Mouse (Mus musculus) forebrain, embryonic 13.5 days (tissue): ENCODE measurements around the gene Babam2. TPM values are rescaled to one million over a fixed set of nuclear protein-coding genes. Genes with fewer than 3 reads are reported as not detected.

Experiments used
- ATAC-seq: fragments of 200-750 bp; cut with Nextera tagmentation; 2 replicates; pipeline ENCODE4 v1.8.0; 2017
- H3K27ac ChIP-seq: fragments of 300-500 bp; sonication (generic); 2 replicates; pipeline ENCODE4 v1.5.1; 2015; ENCODE audit warnings: inconsistent platforms, mild to moderate bottlenecking, moderate library complexity
- H3K27me3 ChIP-seq: fragments of 300-500 bp; sonication (generic); 2 replicates; pipeline ENCODE4 v1.6.1; 2015; ENCODE audit warnings: mild to moderate bottlenecking, inconsistent platforms
- H3K36me3 ChIP-seq: fragments of 300-500 bp; sonication (generic); 2 replicates; pipeline ENCODE4 v1.6.1; 2015; ENCODE audit warnings: mild to moderate bottlenecking, inconsistent platforms; ENCODE audit not compliant: poor library complexity, severe bottlenecking
- H3K4me1 ChIP-seq: fragments of 300-500 bp; sonication (generic); 2 replicates; pipeline ENCODE4 v1.6.1; 2015; ENCODE audit warnings: inconsistent platforms
- H3K4me2 ChIP-seq: fragments of 300-500 bp; sonication (generic); 2 replicates; pipeline ENCODE4 v1.6.1; 2015; ENCODE audit warnings: inconsistent platforms, mild to moderate bottlenecking, moderate library complexity
- H3K4me3 ChIP-seq: fragments of 300-500 bp; sonication (generic); 2 replicates; pipeline ENCODE4 v1.5.1; 2015; ENCODE audit warnings: mild to moderate bottlenecking, inconsistent platforms
- H3K9ac ChIP-seq: fragments of 300-500 bp; sonication (generic); 2 replicates; pipeline ENCODE4 v1.6.1; 2015; ENCODE audit warnings: mild to moderate bottlenecking, inconsistent platforms
- H3K9me3 ChIP-seq: fragments of 300-500 bp; sonication (generic); replicated peaks from 2 replicates; pipeline ENCODE4 v1.6.1; 2016; ENCODE audit warnings: inconsistent platforms
- WGBS: fragments of 180-500 bp; shearing (Covaris S2); methylation state at CpG from one replicate; pipeline ENCODE4 v1.1.7; 2015; 5-methylcytosine and 5-hydroxymethylcytosine counted together
- polyA plus RNA-seq: library from polyadenylated mRNA; unstranded; fragments of >200 nt; fragmentation: Nextera tagmentation; extraction: Ambion mirVana; gene quantifications from 2 replicates; pipeline ENCODE4 v1.2.1, GENCODE M21; 2015

Babam2 gene
- polyA plus RNA-seq, 1 experiment from 2014 or later, result 54.6 TPM

DNA sequence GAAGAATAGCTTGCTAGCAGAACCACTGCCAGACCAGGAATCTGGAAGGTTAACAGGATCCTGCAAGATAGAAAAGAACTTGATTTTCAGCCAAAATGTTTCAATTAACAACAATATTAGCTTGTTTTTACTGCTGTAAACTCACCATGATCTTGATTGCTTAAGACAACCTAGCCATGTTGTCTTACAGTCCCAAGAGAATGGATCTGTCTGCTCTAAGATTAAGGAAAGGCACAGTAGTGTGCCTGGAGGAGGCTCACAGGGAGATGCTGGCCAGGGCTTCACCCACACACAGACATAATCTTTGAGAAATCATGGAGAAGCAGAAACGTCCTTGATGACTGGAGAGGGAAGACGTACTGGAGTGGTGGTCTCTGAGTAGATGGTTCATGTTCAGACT lies 126.6 kb downstream of the Babam2 start:
- 91% methylated on average over 2 of the region's 2 CpGs for WGBS
- no peak overlapping the region for H3K9ac ChIP-seq
- no peaks in the 10 kb centered on the region for H3K4me1 ChIP-seq
- no peak for ATAC-seq
- H3K27ac ChIP-seq, result no peak overlapping the region
- H3K9me3 ChIP-seq, result no peaks in the 10 kb centered on the region
- H3K4me3 ChIP-seq, result no peak overlapping the region
- H3K36me3 ChIP-seq, result no peaks in the 10 kb centered on the region
- H3K4me2 ChIP-seq, result no peak overlapping the region
- no peaks in the 10 kb centered on the region for H3K27me3 ChIP-seq

DNA sequence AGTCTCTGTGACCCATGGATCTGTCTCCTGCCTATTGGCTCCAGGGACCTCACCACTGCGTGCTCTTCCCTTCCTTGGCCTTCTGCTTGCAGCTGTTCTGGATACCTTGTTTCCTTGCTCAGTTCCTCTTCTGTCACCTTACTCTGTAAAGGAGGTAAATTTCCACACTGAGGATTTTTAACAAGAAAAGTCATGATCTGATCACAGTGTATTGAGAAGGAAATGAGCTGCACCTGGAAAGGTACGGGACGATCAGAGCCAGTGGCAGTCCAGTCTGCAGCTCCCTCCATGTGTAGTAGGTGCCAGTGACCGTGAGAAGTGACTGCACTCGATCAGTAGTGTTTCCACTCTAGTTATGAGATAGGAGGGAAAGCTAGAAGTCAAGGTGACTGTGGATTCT lies 129.8 kb downstream of the Babam2 start:
- ATAC-seq, result no peak
- Histone ChIP-seq H3K4me1 (no peaks in the 10 kb centered on the region), H3K9me3 (no peaks in the 10 kb centered on the region), H3K27ac (no peak overlapping the region), H3K36me3 (no peaks in the 10 kb centered on the region), H3K27me3 (no peaks in the 10 kb centered on the region), H3K4me3 (no peak overlapping the region), H3K9ac (no peak overlapping the region), H3K4me2 (no peak overlapping the region)
- WGBS, result 95% methylated on average over 5 of the region's 5 CpGs

DNA sequence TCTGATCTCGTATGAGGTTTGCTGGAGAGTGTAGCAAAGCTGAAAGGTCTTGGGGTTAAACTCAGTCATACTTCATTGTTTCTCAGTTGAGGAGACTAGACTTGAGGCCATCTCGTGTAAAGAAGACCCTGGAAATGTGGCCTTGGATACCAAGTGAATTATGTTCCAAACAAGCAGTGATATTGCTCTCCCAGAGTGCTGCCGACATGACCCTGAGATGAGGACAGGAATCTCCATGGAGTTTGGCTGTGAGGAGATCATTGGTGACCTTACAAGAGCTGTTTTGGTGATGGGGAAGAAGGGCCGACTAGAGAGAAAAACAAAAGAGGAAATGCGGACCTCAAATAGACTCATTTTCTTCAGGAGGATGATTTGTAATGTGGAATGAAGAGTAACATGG lies 130.4 kb downstream of the Babam2 start:
- 90% methylated on average over 5 of the region's 5 CpGs for WGBS
- Histone ChIP-seq H3K9ac (no peak overlapping the region), H3K4me3 (no peak overlapping the region), H3K36me3 (no peaks in the 10 kb centered on the region), H3K9me3 (no peaks in the 10 kb centered on the region), H3K27me3 (no peaks in the 10 kb centered on the region), H3K27ac (no peak overlapping the region), H3K4me1 (no peaks in the 10 kb centered on the region), H3K4me2 (no peak overlapping the region)
- no peak for ATAC-seq

DNA sequence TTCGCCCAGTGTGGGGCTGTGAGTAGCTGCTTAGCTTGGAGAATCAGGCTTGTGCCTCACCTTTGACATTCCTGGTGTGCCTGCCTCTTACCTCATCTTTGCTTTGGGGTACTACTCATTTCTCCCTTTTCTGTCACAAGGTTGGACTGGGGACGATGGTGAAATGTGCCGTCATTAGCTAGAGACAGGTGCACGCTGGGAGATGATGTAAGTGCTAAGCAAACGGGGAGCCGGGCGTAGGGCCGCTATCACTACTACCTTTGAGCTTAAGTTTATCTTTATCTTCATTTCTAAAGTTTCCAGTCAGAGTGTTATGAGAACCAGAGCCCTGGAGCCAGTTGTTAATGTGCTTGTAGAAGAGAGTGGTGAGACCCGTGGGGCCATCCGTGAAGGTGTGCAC lies 131.3 kb downstream of the Babam2 start:
- Histone ChIP-seq H3K9me3 (no peaks in the 10 kb centered on the region), H3K4me3 (no peak overlapping the region), H3K27ac (no peak overlapping the region), H3K36me3 (no peaks in the 10 kb centered on the region), H3K4me1 (no peaks in the 10 kb centered on the region), H3K27me3 (no peaks in the 10 kb centered on the region), H3K9ac (no peak overlapping the region), H3K4me2 (no peak overlapping the region)
- ATAC-seq, result no peak
- 96% methylated on average over 10 of the region's 10 CpGs for WGBS

DNA sequence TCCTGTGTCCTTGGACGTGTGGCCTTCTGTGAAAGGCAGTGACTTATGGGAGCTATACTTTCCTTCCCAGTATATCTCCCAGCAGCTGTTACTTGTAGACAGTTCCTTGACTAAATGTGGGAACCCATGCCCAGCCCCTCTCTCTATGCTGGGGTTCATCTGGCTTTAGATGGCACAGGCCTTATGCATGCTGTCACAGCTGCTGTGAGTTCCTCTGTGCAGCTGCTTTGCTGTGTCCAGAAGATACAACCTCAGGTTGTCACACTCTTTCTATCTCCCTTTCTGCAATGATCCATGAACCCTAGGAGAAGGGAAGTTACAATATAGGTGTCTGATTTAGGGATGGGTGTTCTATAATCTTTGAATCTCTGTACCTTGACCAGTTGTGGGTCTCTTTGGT lies 132.1 kb downstream of the Babam2 start:
- no peak for ATAC-seq
- no peaks in the 10 kb centered on the region for H3K4me1 ChIP-seq
- WGBS, result 48% methylated on average over 1 of the region's 1 CpGs
- no peaks in the 10 kb centered on the region for H3K27me3 ChIP-seq
- H3K9ac ChIP-seq, result no peak overlapping the region
- no peak overlapping the region for H3K4me3 ChIP-seq
- no peak overlapping the region for H3K27ac ChIP-seq
- H3K4me2 ChIP-seq, result no peak overlapping the region
- H3K9me3 ChIP-seq, result 0 out of 2 replicates have a peak, but pooled peaks cover 2% of the 10 kb centered on the region
- no peaks in the 10 kb centered on the region for H3K36me3 ChIP-seq

DNA sequence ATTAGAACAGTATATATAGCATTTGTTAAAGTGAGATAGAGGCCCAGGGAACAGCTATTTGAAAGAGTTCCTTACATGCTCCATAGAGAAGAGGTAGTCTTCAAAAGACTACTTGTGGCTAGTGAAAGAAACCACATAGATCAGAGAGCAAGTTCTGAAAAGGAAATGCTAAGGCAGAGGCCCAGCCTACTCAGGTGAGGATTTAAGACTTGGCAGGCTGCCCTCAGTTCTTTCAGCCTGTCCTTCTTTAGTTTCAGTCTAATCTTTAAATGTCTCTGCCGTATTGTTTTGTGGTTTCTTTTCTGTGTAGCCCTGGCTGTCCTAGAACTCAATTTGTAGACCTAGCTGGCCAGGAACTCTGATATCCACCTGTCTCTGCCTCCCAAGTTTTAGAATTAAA lies 134.1 kb downstream of the Babam2 start:
- H3K36me3 ChIP-seq, result no peaks in the 10 kb centered on the region
- no peaks in the 10 kb centered on the region for H3K27me3 ChIP-seq
- H3K9me3 ChIP-seq, result peaks cover 9% of the 10 kb centered on the region; the same call in 1 of the 2 replicates
- H3K9ac ChIP-seq, result no peak overlapping the region
- ATAC-seq, result no peak
- WGBS, result 49% methylated on average over 1 of the region's 1 CpGs
- no peaks in the 10 kb centered on the region for H3K4me1 ChIP-seq
- no peak overlapping the region for H3K4me2 ChIP-seq
- no peak overlapping the region for H3K27ac ChIP-seq
- no peak overlapping the region for H3K4me3 ChIP-seq

DNA sequence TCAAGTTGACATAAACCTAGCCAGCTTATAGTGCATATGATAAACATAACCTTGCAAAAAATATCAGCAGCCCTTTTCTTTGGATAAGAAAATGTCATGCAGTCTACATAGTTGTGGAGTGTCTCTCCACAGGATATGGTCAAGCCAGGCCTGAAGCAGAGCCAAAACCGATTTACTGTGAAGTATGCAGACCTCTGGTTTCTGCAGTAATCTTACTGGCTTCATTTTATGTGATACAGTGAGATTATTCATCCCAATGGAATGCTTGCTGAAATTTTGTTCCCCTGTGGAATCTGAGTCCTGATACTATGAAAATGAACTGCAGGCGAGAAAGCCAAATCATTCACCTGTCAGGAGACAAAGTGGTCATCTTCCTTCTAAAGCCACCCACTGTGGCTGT lies 138.2 kb downstream of the Babam2 start:
- peaks cover 9% of the 10 kb centered on the region; the same call in 1 of the 2 replicates for H3K9me3 ChIP-seq
- no peaks in the 10 kb centered on the region for H3K27me3 ChIP-seq
- ATAC-seq, result no peak
- H3K36me3 ChIP-seq, result no peaks in the 10 kb centered on the region
- no peak overlapping the region for H3K27ac ChIP-seq
- H3K4me2 ChIP-seq, result no peak overlapping the region
- H3K4me3 ChIP-seq, result no peak overlapping the region
- no peaks in the 10 kb centered on the region for H3K4me1 ChIP-seq
- 95% methylated on average over 2 of the region's 2 CpGs for WGBS
- no peak overlapping the region for H3K9ac ChIP-seq

DNA sequence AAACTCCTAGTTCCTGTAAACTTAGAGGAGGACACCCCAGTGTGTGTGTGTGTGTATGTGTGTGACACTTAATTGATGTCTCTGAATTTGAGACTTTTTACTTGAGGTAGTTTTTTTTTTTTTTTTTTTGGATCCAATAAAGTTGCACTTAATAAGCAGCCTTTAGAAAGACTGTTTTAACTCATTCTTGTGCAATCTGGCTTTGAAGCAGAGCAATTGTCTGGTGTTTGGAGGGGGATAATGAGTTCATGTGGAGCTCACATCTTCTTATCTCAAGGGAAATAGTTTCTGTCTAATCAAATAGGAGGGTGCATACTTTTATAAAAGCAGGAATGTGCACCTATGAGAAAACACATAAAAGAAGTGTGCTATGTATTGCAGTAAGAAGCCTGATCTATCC lies 142.5 kb downstream of the Babam2 start:
- peaks cover 6% of the 10 kb centered on the region; the same call in 1 of the 2 replicates for H3K9me3 ChIP-seq
- no peak overlapping the region for H3K4me2 ChIP-seq
- no peak overlapping the region for H3K27ac ChIP-seq
- no peaks in the 10 kb centered on the region for H3K27me3 ChIP-seq
- H3K4me1 ChIP-seq, result no peaks in the 10 kb centered on the region
- no peak overlapping the region for H3K4me3 ChIP-seq
- no peaks in the 10 kb centered on the region for H3K36me3 ChIP-seq
- no peak overlapping the region for H3K9ac ChIP-seq
- no peak for ATAC-seq

DNA sequence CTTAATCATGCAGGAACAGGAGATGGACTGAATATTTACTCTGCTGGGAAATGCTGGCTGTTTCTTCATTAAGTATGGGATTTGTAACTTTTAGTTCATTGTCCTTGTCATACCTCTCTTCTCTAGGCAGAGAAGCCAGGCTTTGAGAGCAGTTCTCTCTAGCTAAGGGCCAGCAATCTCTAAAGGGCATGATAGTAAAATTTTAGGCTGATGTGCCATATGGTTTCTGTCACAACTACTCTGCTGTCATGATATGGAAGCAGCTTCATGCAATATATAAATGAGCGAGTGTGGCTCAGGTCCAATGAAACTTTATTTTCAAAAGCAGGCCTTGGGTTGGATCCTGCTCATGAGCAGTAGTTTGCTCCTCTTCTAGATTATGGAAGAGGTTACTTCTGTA lies 142.9 kb downstream of the Babam2 start:
- no peak overlapping the region for H3K27ac ChIP-seq

DNA sequence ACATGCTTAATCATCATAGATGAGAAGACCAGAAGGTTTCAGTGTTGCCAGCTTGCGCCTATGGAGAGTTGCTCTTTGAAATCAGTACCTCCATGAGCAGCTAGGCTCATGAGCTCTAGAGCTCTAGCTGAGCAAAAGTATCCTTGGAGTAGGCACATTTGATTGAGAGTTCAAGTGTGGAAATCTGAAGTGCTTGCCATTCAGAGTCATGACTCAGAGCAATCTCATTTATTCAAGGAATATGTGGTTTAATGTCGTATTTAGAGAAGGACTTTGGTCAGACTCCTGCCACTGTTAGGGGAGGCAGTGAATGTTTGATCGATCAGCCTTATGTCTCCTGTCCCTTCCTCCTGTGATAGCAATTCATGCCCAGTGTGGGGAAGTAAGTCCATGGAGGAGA lies 147.4 kb downstream of the Babam2 start:
- 96% methylated on average over 3 of the region's 3 CpGs for WGBS
- Histone ChIP-seq H3K9ac (no peak overlapping the region), H3K4me1 (no peaks in the 10 kb centered on the region), H3K27ac (no peak overlapping the region), H3K9me3 (no peaks in the 10 kb centered on the region), H3K27me3 (no peaks in the 10 kb centered on the region), H3K36me3 (no peaks in the 10 kb centered on the region), H3K4me2 (no peak overlapping the region), H3K4me3 (no peak overlapping the region)
- ATAC-seq, result no peak

More for the DNA sequence above, 142.9 kb downstream of the Babam2 start:
- no peaks in the 10 kb centered on the region for H3K36me3 ChIP-seq
- peaks cover 2% of the 10 kb centered on the region; the same call in 1 of the 2 replicates for H3K9me3 ChIP-seq
- H3K4me1 ChIP-seq, result no peaks in the 10 kb centered on the region
- ATAC-seq, result no peak
- no peak overlapping the region for H3K4me3 ChIP-seq
- H3K4me2 ChIP-seq, result no peak overlapping the region
- H3K27me3 ChIP-seq, result no peaks in the 10 kb centered on the region
- no peak overlapping the region for H3K9ac ChIP-seq
- WGBS, result 88% methylated on average over 1 of the region's 1 CpGs

DNA sequence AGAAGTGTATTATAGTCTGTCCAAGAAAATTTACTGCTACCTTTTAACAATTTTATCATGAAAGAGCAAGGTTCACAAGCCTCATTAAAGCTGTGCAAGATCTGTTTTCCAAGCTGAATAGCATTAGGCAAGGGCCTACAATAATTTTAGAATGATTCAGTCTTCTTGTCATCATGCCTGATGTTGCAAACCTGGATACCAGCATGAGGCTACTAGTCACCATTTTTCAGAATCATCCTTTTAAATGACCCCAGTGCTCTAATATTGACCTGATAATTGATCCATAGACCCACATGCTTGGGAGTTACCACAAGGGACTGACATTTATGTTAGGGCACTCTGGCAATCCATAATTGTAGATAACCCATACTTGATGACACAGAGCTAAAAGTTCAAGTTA lies 149.5 kb downstream of the Babam2 start:
- no peaks in the 10 kb centered on the region for H3K4me1 ChIP-seq
- H3K27ac ChIP-seq, result no peak overlapping the region
- no peaks in the 10 kb centered on the region for H3K36me3 ChIP-seq
- H3K9ac ChIP-seq, result no peak overlapping the region
- H3K9me3 ChIP-seq, result no peaks in the 10 kb centered on the region
- ATAC-seq, result no peak
- no peaks in the 10 kb centered on the region for H3K27me3 ChIP-seq
- no peak overlapping the region for H3K4me2 ChIP-seq
- no peak overlapping the region for H3K4me3 ChIP-seq

DNA sequence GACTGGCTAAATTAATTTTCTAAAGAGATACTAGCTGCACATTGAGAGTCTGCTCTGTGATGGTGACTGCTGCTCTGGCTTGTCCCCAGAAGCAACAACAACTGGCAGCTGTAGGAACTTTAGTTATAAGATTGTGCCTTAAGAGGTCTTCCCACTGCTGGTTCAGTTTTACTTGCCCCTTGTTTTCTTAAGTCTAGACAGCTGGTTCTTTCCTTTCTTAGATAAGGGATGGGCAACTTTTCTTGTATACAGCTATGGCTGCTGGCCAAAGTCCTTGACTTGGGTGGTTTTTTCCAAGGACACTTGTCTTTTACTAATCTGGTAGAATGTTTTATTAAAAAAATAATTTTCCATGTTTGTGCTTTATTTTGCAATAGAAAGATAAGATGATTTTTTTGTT lies 151.5 kb downstream of the Babam2 start:
- Histone ChIP-seq H3K27ac (no peak overlapping the region), H3K4me1 (no peaks in the 10 kb centered on the region), H3K27me3 (no peaks in the 10 kb centered on the region), H3K9ac (no peak overlapping the region), H3K4me3 (no peak overlapping the region), H3K36me3 (no peaks in the 10 kb centered on the region), H3K9me3 (no peaks in the 10 kb centered on the region), H3K4me2 (no peak overlapping the region)
- no peak for ATAC-seq

DNA sequence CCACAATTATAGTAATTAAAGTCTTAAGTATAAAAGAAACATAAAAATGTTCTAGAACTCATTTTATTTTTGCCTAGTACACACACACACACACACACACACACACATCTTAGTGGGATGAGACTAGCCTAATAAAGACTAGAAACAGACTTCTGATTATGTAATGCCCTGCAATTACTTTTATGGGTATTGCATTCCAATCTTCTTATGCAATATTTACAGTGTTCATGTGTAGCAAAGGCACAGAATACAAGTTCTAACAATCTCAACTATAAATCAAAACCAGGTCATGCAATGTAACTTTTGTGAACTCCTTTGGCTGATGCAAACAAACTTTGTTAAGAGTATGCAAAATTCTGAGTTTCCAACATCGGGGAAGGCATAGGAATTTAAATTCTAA lies 155.3 kb downstream of the Babam2 start:
- no peaks in the 10 kb centered on the region for H3K36me3 ChIP-seq
- ATAC-seq, result no peak
- H3K4me2 ChIP-seq, result no peak overlapping the region
- no peak overlapping the region for H3K9ac ChIP-seq
- H3K4me1 ChIP-seq, result no peaks in the 10 kb centered on the region
- H3K27me3 ChIP-seq, result no peaks in the 10 kb centered on the region
- no peak overlapping the region for H3K4me3 ChIP-seq
- no peaks in the 10 kb centered on the region for H3K9me3 ChIP-seq
- WGBS, result 96% methylated on average over 1 of the region's 1 CpGs
- H3K27ac ChIP-seq, result no peak overlapping the region
